Mouse (Mus musculus): ENCODE results near the gene Hoxa7.

Hoxa7 gene

GRCm38 (mm10) chr6:52223939-52224760, 2.5 kb upstream of the Hoxa7 start:
- no peak for DNase-seq

GRCm38 (mm10) chr6:52222729-52223128, 1.1 kb upstream of the Hoxa7 start:
- DNase-seq: no peak

GRCm38 (mm10) chr6:52221993-52222685, 485 bp upstream of the Hoxa7 start:
- DNase-seq: no peak

DNA sequence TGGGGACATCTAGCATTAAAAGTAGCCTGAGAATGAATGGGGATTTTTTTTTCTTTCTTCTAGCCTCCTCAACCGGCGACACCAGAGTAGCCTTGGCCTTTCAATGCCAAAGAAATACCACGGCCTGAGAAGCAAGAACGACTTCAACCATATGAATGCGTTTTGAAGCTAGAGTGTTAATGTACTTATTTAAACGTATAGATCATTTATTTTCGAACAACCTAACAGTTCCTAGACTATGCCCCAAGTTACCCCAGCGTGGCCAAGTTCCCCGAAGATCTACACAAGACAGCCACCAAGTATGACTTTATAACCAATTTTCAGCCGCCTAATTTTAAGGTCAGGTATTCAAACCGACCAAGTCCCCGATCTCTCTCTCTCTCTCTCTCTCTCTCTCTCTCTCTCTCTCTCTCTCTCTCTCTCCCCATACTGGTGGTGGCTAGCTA, 766 bp downstream of the Hoxa7 start:
- no peak for DNase-seq

- no peak for DNase-seq
Observed at GRCm38 (mm10) chr6:52220003-52220864, 1.4 kb downstream of the Hoxa7 start.

DNA sequence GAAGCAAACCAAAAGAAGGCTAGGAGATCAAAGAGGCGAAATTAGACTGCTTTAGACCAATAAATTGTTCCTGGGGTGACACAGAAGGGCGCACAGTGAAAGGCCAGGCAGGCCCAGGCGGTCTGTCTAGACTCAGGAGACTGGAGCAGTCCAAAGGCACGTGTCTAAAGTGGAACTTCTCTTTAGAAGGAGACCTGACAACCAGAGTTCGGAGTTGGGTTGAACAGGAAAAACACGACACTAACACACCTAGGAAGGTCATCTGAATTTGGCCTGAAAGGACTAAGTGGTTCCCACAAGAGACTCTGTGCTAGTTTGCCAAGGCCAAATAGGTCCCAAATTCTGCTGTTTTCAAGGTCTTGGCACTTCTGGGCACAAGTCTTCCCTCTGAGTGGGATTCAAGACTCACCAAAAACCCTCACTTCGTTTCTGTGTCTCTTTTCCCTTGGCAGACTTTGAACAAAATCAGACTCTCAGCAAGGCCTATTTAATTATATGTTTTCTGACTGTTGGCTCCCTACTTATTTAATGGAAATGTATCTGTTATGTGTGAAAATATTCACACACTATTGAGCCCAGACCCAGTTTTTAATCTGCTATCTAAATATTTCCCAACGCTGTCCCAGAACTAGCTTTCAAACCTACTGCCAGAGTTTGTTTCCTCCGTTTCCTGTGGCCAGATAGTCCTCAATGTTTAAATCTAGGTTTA, 2.3 kb downstream of the Hoxa7 start:
- DNase-seq: no peak

DNA sequence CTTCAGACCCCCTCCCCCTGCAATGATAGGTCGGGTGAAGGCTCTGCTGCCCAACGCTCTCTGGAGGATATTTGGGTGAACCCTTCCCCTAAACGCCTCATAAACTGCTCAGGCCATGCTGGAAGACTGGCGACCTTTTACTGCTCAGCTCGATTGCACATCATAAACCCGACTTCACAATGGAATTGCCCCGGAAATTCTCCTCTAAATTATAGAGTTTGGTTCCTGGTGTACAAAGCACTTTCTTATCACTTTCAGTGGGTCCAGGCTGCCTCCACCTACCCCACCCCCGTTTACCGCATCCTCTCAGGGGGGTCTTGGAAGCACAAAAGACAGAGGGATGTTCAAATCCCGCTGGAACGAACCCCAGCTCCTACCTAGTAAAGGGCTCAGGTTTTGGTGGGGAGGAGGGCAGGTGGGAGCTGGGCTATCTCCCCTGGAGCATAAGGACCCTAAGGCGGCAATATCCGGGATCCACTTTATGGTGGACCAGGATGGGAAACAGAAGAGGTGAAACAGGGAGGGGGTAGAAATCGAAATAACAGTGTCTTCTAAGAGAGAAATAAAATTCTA, 2.9 kb downstream of the Hoxa7 start:
- DNase-seq: no peak

GRCm38 (mm10) chr6:52217895-52218642, 3.6 kb downstream of the Hoxa7 start:
- DNase-seq: no peak

GRCm38 (mm10) chr6:52217459-52217768, 4.2 kb downstream of the Hoxa7 start:
- no peak for DNase-seq

DNA sequence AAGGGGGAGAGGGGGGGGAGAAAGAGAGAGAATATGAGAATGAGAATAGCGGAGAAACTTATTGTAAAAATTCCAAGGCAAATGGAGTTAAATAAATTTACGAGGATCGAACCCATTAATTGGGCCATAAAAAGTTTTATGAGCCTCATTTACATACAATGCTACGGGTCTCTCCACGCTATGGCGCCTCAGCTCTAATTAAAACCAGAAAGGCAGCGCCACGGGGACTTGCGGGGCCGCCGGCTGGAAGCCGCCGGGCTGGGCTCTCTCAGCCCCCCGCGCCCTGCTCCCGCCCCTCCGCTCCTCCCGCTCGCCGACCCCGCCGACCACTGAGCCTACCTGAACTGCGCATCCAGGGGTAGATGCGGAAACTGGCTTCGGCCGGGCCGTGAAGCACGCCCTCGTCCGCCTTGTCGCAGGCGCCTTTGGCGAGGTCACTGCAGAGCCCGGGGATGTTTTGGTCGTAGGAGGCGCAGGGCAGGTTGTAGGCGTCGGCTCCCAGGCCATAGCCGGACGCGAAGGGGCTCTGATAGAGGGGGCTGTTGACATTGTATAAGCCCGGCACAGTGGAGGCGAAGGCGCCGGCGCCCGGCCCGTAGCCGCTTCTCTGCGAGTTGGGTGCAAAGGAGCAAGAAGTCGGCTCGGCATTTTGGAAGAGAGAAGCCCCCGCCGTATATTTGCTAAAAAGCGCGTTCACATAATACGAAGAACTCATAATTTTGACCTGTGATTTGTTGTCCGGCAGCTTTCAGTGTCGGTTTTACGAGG, 4.8 kb downstream of the Hoxa7 start:
- DNase-seq: no peak

DNA sequence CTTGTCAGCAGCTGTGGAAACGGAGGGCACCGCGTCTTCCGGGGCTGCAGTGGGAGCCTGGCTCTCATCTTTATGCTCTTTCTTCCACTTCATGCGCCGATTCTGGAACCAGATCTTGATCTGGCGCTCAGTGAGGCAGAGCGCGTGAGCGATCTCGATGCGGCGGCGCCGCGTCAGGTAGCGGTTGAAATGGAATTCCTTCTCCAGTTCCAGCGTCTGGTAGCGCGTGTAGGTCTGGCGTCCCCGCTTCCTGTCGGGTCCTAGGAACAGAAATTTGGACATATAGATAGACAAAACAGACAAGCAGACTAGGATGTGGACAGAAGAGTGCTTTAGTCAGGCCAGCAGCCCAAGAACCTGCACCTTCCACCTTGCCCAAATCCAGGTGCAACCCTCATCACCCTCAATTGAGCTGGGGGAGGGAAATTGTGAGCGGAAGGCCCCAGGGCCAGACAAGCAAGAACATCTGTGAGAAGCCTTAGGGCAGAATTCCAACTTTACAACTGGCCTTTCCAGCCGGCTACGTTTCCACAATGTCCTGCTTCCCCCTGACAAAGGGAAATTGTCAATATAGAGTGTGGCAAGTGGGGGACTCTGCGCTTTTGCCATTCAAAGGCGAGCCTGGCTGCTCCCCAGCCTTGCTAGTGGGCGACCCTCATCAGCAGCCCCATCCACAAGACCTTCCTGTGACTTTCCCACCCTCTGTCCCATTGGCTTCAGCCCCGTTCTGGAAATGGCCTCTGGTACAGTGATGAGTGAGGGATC, 5.7 kb downstream of the Hoxa7 start:
- no peak for DNase-seq

DNA sequence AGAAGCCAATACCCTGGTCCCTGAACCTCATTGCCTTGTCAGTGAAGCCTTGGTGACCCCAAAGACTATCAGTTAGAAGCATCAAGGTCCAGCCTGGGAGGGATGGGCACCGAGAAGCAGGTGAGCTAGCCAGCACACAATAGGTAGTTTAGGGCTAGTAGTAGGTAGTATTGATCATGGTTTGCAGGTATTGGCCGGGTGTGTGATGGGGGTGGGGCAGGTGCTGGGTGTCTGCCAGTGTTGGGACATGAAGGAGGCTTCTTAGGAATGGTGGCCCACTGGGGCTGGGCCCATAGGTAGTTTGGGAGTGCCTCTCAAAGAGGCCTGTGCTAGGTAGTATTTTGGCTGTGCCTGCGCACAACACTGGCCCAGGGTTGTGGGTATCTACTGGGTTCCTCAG, 6.6 kb downstream of the Hoxa7 start:
- no peak for DNase-seq

DNA sequence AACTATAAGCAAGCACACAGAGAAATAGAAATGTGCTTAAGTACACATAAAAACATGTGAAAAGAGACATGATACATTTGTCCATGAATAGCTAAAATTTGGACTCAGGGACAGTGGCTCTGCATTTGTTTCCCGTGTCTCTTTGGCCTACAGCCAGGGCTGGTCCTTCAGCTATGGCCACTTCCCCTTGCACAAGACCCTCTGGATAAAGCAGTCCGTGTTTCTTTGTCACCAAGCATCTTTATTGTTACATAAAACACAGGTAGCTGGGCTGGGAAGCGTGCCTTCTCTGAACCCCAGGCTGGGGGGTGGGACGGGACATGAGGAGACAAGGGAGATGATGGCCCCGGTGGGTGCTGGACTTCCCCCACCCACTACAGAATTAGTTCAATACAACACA, 7.4 kb downstream of the Hoxa7 start:
- DNase-seq: no peak

DNA sequence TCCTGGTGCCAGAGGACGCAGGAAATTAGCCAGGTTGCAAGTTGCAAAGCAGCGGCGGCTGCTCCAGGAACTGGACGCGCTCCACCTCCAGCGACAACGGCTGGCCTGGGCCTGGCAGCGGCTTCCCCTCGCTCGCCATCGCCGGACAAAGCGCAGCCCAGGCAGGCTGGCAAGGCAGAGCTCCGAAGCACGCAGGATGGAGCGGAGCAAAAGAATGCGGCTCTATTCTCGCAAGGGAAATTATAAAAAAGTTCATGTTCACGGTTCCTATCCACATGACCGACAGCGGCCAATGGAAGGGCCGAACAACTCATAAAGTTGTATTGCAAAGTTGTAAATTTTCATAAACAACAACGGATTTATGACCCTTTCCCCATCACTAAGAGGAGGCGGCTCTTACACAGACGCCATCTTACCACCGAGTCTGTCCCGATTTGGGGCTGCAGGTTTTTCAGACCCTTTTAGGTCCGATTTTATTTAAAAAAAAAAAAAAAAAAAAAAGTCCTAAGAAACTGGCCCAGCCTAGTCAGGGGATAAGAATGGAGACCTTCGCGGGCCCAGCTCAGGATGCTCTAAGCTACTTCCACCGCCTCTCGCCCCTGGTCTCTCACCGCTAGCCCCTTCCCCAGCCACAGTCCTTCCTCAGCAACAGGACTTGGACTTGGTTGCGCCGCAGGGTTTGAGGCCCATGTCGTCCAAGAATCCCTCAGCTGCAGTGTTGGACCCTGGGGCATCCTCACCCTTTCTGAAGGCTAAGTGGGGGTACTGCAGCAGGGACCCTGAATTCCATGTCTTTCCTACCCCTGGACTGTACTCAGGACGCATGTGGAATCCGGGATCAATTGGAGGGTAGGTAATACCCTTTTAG, 8.3 kb downstream of the Hoxa7 start, which contains the start of the genes Hoxa3 and Gm28308:
Gene Hoxa3 (minus strand): TSS at position 218 of the 868 bp plus-strand sequence.
Gene Gm28308 (minus strand): TSS at position 221 of the 868 bp plus-strand sequence.
- DNase-seq: no peak

DNA sequence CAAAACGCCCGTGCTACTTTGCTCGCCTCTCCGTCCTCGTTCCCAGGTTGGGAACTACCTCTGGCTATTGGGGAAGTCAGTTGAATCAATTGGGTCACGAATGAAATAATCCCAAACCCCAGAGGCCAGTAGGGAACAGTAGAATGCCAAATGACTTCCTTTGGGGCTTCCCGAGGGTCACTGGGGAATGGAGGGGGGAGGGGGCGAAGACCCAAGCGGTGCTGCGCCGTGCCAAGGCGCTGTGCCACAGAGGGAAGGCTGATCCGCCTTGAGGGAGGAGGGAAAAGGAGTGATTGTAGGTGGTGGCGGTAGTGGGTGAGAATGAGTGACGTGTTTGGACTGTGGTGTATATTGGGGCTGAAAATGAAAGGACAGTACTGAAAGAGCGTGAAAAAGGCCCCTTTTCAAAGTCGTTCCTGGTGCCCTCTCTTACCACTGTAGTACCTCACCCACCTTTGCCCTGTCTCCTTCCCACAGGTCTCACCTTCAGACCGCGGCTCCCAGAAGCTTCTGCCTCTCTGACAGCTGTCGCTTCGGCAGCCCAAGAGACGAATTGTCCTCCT, 9.0 kb downstream of the Hoxa7 start:
- no peak for DNase-seq

GRCm38 (mm10) chr6:52211961-52212360, 9.7 kb downstream of the Hoxa7 start:
- DNase-seq: no peak

GRCm38 (mm10) chr6:52211170-52211935, 10.3 kb downstream of the Hoxa7 start:
- peak; percentile 49 to 69 for DNase-seq

DNA sequence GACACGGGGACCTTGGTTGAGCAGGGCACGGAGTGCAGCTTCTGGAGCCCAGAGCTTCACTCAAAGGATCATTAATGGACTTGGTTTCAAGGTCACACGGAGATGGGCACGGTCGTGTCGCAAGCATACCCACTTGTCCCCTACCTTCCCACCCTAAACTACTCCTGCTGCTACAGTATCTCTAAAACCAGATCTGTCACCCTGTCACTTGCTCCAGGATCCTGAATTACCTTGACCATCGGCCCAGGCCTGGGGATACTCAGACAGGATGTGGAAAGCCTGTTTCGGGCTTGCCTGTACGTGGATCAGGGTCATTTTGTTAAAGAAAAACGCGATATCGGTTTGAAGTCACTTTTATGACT, 12.0 kb downstream of the Hoxa7 start:
- DNase-seq: no peak

Measured in cerebellum, adult 18-20 months (tissue).